Comparison of ENCODE assay signal across 17 mouse cellular contexts in the genomic region with DNA sequence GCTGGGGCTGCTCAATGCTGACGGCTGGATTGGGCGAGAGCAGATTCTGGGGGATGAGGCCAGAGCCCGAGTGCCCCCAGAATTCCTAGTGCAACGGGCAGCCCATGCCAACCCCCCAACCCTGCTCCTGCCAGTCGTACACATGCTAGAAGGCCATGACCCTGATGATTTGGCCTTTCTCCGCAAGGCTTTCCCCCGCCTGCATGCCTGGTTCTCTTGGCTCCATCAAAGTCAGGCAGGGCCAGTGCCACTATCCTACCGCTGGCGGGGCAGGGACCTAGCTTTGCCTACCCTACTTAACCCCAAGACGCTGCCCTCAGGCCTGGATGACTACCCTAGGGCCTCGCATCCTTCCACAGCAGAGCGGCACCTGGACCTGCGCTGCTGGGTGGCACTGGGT. TPM values are rescaled to one million over a fixed set of nuclear protein-coding genes. Genes with fewer than 3 reads are reported as not detected.
DNase-seq lines count a peak whose midpoint lies in the region; ATAC-seq and TF ChIP-seq lines count a peak whose summit lies in the region.
"Had no signal": no experiment of that assay in that cellular context is flagged by ENCODE, and none has a peak within 500 bp of the region (broad histone marks: within the 10 kb centered on the region; RNA-seq: fewer than 3 reads in every experiment).

No protein-coding gene starts in this region.

- H3K27me3 ChIP-seq in kidney, embryonic 15.5 days, result no peaks in the 10 kb centered on the region
- H3K27me3 ChIP-seq in kidney, adult 2 months (replicated peaks; ENCODE audit: control insufficient read depth, insufficient read depth, low read length), result no peaks in the 10 kb centered on the region
- no peaks in the 10 kb centered on the region for H3K27me3 ChIP-seq in limb, embryonic 13.5 days

- no peak for TF ChIP-seq CTCF in kidney, adult 2 months (conservative IDR thresholded peaks at IDR 0.05; ENCODE audit: insufficient read depth, insufficient read length, low read depth, low read length)

- no peaks in the 10 kb centered on the region for H3K9me3 ChIP-seq in kidney, embryonic 15.5 days (replicated peaks)
- no peaks in the 10 kb centered on the region for H3K9me3 ChIP-seq in limb, embryonic 13.5 days

- H3K4me2 ChIP-seq in kidney, embryonic 15.5 days, result no peak overlapping the region
- H3K4me2 ChIP-seq in limb, embryonic 13.5 days (replicated peaks), result 0 out of 2 replicates have a peak overlapping the region, but pooled peaks have one; percentile 3

- TF ChIP-seq POLR2A in kidney, adult 2 months (IDR thresholded peaks at IDR 0.05; ENCODE audit: low read depth, low read length), result no peak

- whole genome bisulfite sequencing in kidney, embryonic 15.5 days, result 89% methylated on average over 13 of the region's 13 CpGs
- 90% methylated on average over 13 of the region's 13 CpGs for WGBS in kidney, adult 2 months
- WGBS in limb, embryonic 13.5 days, result 92% methylated on average over 13 of the region's 13 CpGs

- peaks cover 65% of the 10 kb centered on the region for H3K4me1 ChIP-seq in kidney, embryonic 15.5 days
- peaks cover 13% of the 10 kb centered on the region; the same call in 1 of the 2 replicates for H3K4me1 ChIP-seq in kidney, adult 2 months (ENCODE audit: control insufficient read depth, insufficient read depth, low read length)
- H3K4me1 ChIP-seq in limb, embryonic 13.5 days, result peaks cover 43% of the 10 kb centered on the region

- peak; percentile 33 for DNase-seq in cerebellum, adult 9-10 months
- no peak for DNase-seq in cerebellum, postnatal 10 days
- DNase-seq in kidney, adult 2 months, result no peak
- DNase-seq in ovary, postnatal 36 days (ENCODE audit: low spot score), result peak; percentile 24
- DNase-seq in ovary, postnatal 10 days (ENCODE audit: low spot score), result no peak
- DNase-seq in MN1 (ENCODE audit: low spot score), result no peak
- DNase-seq: cerebellum, adult 18-20 months; heart, adult 2 months; heart, postnatal 10 days; kidney, postnatal 36 days; lung, adult 18-20 months; spleen, adult 18-20 months had no signal

- ATAC-seq in kidney, embryonic 15.5 days (replicated peaks; ENCODE audit: low FRiP score), result no peak
- ATAC-seq in limb, embryonic 13.5 days (ENCODE audit: low FRiP score, low read depth), result no peak
- ATAC-seq: intestine, embryonic 16.5 days had no signal

- H3K4me3 ChIP-seq in kidney, embryonic 15.5 days (replicated peaks), result no peak overlapping the region
- H3K4me3 ChIP-seq in kidney, adult 2 months (ENCODE audit: insufficient read depth, low read depth, low read length), result no peak overlapping the region
- H3K4me3 ChIP-seq in limb, embryonic 13.5 days, result 0 out of 2 replicates have a peak overlapping the region, but pooled peaks have one; percentile 5
- H3K4me3 ChIP-seq: erythroblast, embryonic 14.5 days; heart, adult 2 months had no signal

- no peak overlapping the region for H3K27ac ChIP-seq in kidney, embryonic 15.5 days
- H3K27ac ChIP-seq in kidney, adult 2 months (ENCODE audit: insufficient read depth, low read depth, low read length), result no peak overlapping the region
- H3K27ac ChIP-seq in limb, embryonic 13.5 days, result no peak overlapping the region
- H3K27ac ChIP-seq: heart, adult 2 months; macrophage had no signal

- H3K36me3 ChIP-seq in kidney, embryonic 15.5 days, result peaks cover 32% of the 10 kb centered on the region
- H3K36me3 ChIP-seq in kidney, adult 2 months (ENCODE audit: control insufficient read depth, insufficient read depth, low read length), result no peaks in the 10 kb centered on the region
- H3K36me3 ChIP-seq in limb, embryonic 13.5 days, result peaks cover 33% of the 10 kb centered on the region

- peak overlapping the region; percentile 34; the same call in 1 of the 2 replicates for H3K9ac ChIP-seq in kidney, embryonic 15.5 days
- no peak overlapping the region for H3K9ac ChIP-seq in limb, embryonic 13.5 days

RNA-seq across cellular contexts. Expression of gene Mogs, which starts 2.3 kb away (rescaled TPM):
- 56.3 and 58.9 TPM in 2 replicates for polyA plus RNA-seq in kidney, embryonic 15.5 days (2015; fragmentation: Nextera tagmentation; extraction: Ambion mirVana)
- polyA plus RNA-seq in kidney, adult 2 months (2012; rRNA removed), result 35.5 and 42.3 TPM in 2 replicates
- 42.7 and 45.4 TPM in 2 replicates for polyA plus RNA-seq in limb, embryonic 13.5 days (2015; fragmentation: Nextera tagmentation; extraction: Ambion mirVana)

RNA-seq across cellular contexts. Expression of gene Wbp1, which starts 3.7 kb away (rescaled TPM):
- polyA plus RNA-seq in kidney, embryonic 15.5 days (2015; fragmentation: Nextera tagmentation; extraction: Ambion mirVana), result 132 and 144 TPM in 2 replicates
- 203 and 259 TPM in 2 replicates for polyA plus RNA-seq in kidney, adult 2 months (2012; rRNA removed)
- polyA plus RNA-seq in limb, embryonic 13.5 days (2015; fragmentation: Nextera tagmentation; extraction: Ambion mirVana), result 161 and 169 TPM in 2 replicates

RNA-seq across cellular contexts. Expression of gene Ino80b, which starts 7.6 kb away (rescaled TPM):
- 15.9 and 17.1 TPM in 2 replicates for polyA plus RNA-seq in kidney, embryonic 15.5 days (2015; fragmentation: Nextera tagmentation; extraction: Ambion mirVana)
- 19.0 and 29.8 TPM in 2 replicates for polyA plus RNA-seq in kidney, adult 2 months (2012; rRNA removed)
- 12.4 and 12.8 TPM in 2 replicates for polyA plus RNA-seq in limb, embryonic 13.5 days (2015; fragmentation: Nextera tagmentation; extraction: Ambion mirVana)

RNA-seq across cellular contexts. Expression of gene Mrpl53, which starts 8.8 kb away (rescaled TPM):
- polyA plus RNA-seq in kidney, embryonic 15.5 days (2015; fragmentation: Nextera tagmentation; extraction: Ambion mirVana), result 134 and 147 TPM in 2 replicates
- polyA plus RNA-seq in kidney, adult 2 months (2012; rRNA removed), result 91.1 and 91.7 TPM in 2 replicates
- polyA plus RNA-seq in limb, embryonic 13.5 days (2015; fragmentation: Nextera tagmentation; extraction: Ambion mirVana), result 134 and 138 TPM in 2 replicates

RNA-seq across cellular contexts. Expression of gene Gm42688, which starts 16.2 kb away (rescaled TPM):
- polyA plus RNA-seq in kidney, embryonic 15.5 days (2015; fragmentation: Nextera tagmentation; extraction: Ambion mirVana), result 2.9 and 3.0 TPM in 2 replicates
- polyA plus RNA-seq in kidney, adult 2 months (2012; rRNA removed), result 4.3 and 4.4 TPM in 2 replicates
- 2.8 and 3.1 TPM in 2 replicates for polyA plus RNA-seq in limb, embryonic 13.5 days (2015; fragmentation: Nextera tagmentation; extraction: Ambion mirVana)

Comparison
In these comparisons a context has a peak if more than half of its experiments do, and no peak if none do; other contexts are left out.
1. DNase-seq: peak in cerebellum, adult 9-10 months (single experiment) and ovary, postnatal 36 days (single experiment); none in cerebellum, postnatal 10 days (0 of 2), kidney, adult 2 months (single experiment), ovary, postnatal 10 days (single experiment) and MN1 (single experiment).